Mouse (Mus musculus): Measurements from ENCODE around the gene Jhy. TPM values are rescaled to one million over a fixed set of nuclear protein-coding genes. Genes with fewer than 3 reads are reported as not detected.

Gene Jhy
- polyA plus RNA-seq (2017; shearing (Covaris generic)): not detected

GRCm38 (mm10) chr9:40963586-40964417 is at the start of gene Jhy:
Jhy (minus strand) TSS chr9:40964118.

GRCm38 (mm10) chr9:41004415-41004814 is 40.5 kb upstream of the Jhy start, which contains the start of gene Crtam:
Crtam (minus strand) TSS chr9:41004628.

GRCm38 (mm10) chr9:40873556-40874470 is 90.1 kb downstream of the Jhy start, which contains the start of gene Bsx:
Bsx (plus strand) TSS chr9:40874127.

Other genes with a start within 250 kb of the Jhy start
- gene Hspa8, start 163.1 kb downstream of the Jhy start, polyA plus RNA-seq (2017; shearing (Covaris generic)): 4,622 TPM
- not detected for gene Bsx, start 90.0 kb downstream of the Jhy start, polyA plus RNA-seq (2017; shearing (Covaris generic))
- 11.4 TPM for gene Crtam, start 40.5 kb upstream of the Jhy start, polyA plus RNA-seq (2017; shearing (Covaris generic))
- 23.0 TPM for gene Ubash3b, start 197.6 kb upstream of the Jhy start, polyA plus RNA-seq (2017; shearing (Covaris generic))